Mouse (Mus musculus): ENCODE results near the gene Dhodh. TPM values are rescaled to one million over a fixed set of nuclear protein-coding genes. Genes with fewer than 3 reads are reported as not detected.

Dhodh gene
- polyA plus RNA-seq (2017; shearing (Covaris generic)) = 10 to 100 TPM; 21.3 to 40.7 (median 40.2) TPM

GRCm38 (mm10) chr8:109608271-109609152 is at the start of gene Dhodh:
Dhodh (minus strand) TSS chr8:109608673.
- ATAC-seq = peak; percentile 96

GRCm38 (mm10) chr8:109656860-109657259 is 48.4 kb upstream of the Dhodh start:
- ATAC-seq = no peak

DNA sequence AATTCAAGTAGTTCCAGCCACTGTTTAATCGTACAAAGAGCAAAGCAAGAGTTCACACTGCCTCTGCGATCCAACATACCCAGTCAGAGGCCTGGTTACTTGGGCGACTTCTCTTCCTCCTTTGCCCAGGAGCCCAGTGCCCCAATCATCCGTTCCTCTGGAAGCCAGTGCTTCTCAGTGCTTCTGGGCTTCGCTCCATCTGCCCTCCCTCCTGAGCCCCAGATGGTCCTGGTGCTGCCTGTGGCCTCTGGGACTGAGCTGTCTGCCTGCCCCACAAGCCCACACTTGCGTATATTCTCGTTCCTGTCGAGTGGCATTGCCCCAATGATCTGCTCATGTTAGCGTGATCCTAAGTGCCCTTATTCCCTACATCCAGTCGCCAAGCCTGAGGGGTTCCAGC is 42.3 kb upstream of the Dhodh start:
- no peak for ATAC-seq

GRCm38 (mm10) chr8:109648469-109648868 is 40.0 kb upstream of the Dhodh start:
- no peak for ATAC-seq

DNA sequence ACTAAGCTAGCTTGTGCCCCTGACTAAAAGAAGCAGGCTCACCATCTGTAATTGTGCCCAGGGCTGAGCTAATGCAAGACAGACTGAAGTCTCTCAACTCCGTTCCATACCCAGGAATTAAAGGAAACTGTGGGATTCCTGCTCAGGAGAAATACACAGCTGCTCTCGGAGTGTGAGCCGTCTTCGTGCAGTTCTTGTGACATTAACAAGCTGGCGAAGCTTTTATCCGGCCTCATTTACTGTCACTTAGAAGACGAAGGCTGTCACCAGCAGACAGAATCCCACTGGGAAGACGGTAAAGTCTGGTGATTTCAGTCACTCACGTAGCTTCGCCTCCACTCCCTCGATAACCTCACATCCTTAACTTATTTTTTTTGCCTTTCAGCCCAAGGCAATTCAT is 38.9 kb upstream of the Dhodh start:
- no peak for ATAC-seq

GRCm38 (mm10) chr8:109641236-109641635 is 32.8 kb upstream of the Dhodh start:
- ATAC-seq = no peak

DNA sequence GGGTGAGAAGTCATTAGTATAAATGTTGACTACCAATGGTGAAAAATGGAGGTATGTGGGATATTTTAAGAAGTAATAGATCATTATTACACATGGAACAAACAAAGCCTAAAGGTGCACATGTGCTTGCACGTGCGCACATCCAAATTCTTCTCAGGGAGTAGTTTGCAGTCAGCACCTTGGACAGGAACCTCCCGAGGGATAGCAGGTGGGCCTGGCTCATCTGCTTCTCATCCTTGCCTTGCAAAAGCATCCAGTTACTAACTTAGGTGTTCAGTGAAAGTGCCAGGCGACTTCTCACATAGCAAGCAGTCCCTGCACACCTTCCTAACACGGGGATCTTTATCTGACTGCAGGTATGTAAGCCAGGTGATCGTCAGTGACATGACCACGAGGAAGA is 31.9 kb upstream of the Dhodh start:
- ATAC-seq = no peak

DNA sequence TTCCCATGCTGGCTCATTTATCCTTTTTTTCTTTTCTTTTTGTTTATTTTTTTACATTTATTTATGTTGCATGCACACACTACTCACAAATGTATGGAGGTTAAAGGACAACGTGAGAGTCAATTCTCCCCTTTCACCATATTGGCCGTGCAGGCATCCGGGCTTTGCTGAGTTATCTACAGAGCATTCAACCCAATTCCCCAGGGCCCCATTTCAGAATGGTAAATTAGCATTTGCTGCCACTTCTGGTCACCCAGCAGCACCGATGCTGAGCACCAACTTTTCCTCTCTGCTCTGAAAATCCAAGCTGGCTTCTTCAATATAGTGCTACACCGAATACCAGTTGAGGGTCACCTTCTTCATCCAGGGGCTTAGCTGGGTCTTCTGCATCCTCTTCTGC is 30.4 kb upstream of the Dhodh start:
- ATAC-seq = no peak

- ATAC-seq = no peak
Observed at GRCm38 (mm10) chr8:109635146-109635545, 26.7 kb upstream of the Dhodh start.

DNA sequence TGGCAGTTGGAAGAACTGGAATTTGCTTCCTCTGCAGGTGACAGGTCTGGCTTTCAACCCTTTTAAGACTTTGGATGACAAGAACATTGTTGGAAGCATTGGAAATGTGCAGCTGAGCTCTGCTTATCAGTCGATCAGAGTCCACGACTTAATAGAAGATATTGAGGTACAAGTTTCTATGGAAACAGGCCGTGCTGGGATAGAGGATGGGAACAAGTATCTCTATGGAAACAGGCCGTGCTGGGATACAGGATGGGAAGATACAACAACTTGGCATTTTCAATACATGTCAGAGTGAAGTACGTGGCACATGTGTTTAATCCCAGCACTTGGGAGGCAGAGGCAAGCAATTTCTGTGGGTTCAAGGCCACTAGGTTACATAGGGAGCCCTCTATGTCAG is 24.0 kb upstream of the Dhodh start:
- no peak for ATAC-seq

- ATAC-seq = no peak
Observed at GRCm38 (mm10) chr8:109628638-109629037, 20.2 kb upstream of the Dhodh start.

GRCm38 (mm10) chr8:109615569-109615968 is 7.1 kb upstream of the Dhodh start:
- no peak for ATAC-seq

- ATAC-seq = peak; percentile 75
Observed at GRCm38 (mm10) chr8:109614243-109615210, 6.1 kb upstream of the Dhodh start, which contains the start of gene Pkd1l3. Pkd1l3 (plus strand) TSS chr8:109614517.

GRCm38 (mm10) chr8:109609153-109609502 is 655 bp upstream of the Dhodh start:
- ATAC-seq = no peak

GRCm38 (mm10) chr8:109607650-109608049 is 823 bp downstream of the Dhodh start:
- ATAC-seq = no peak

GRCm38 (mm10) chr8:109606725-109607124 is 1.7 kb downstream of the Dhodh start:
- ATAC-seq = no peak

GRCm38 (mm10) chr8:109595854-109596253 is 12.6 kb downstream of the Dhodh start:
- ATAC-seq = peak; percentile 76

DNA sequence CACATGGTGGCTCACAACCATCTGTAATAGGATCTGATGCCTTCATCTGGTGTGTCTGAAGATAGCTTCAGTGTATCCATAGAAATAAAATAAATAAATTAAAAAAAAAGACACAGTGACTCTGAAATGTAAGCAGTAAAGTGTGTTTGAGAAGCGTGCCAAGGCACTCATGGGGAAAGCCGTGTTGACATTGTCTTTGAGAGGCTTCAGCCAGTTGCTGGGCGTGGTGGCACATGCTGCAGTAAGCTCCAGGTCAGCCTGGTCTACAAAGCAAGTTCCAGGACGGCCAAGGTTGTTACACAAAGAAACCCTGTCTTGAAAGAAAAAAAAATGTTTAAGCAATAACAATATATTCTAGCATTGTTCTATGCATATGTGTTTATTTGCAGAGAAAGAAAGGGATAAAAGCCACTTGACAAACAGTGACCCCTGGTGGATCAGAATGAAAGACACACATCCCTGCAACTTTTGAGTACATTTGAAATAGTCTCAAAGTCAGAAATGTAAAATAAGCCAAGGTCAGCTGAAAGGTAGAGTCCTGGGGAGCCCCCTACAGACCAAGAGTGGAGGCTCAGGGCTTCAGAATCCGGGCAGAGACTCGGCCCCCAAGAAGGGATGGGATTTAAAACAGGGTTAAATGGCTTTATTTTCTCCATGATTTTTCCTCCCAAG is 15.2 kb downstream of the Dhodh start:
- peak; percentile 50 for ATAC-seq

DNA sequence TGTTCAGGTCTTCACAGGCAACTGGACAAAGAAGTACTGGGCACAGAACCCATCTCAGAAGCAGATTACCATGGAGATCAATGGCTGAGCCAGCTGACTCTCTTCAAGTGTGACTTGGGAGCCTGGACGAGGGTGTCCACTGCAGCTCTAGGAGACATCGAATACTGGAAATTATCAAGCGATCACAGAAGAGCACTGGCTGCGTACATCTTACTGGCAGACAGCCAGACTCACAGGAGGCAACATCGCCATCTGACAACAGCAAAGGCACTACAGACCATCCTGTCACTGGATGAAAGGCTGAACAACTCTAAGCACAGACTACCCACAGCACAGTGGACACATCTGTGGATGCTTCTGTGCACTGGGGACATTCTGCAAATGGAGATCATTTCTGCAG is 16.3 kb downstream of the Dhodh start:
- no peak for ATAC-seq

GRCm38 (mm10) chr8:109591367-109591766 is 17.1 kb downstream of the Dhodh start:
- ATAC-seq = no peak

- no peak for ATAC-seq
Observed at GRCm38 (mm10) chr8:109590901-109591300, 17.6 kb downstream of the Dhodh start.

DNA sequence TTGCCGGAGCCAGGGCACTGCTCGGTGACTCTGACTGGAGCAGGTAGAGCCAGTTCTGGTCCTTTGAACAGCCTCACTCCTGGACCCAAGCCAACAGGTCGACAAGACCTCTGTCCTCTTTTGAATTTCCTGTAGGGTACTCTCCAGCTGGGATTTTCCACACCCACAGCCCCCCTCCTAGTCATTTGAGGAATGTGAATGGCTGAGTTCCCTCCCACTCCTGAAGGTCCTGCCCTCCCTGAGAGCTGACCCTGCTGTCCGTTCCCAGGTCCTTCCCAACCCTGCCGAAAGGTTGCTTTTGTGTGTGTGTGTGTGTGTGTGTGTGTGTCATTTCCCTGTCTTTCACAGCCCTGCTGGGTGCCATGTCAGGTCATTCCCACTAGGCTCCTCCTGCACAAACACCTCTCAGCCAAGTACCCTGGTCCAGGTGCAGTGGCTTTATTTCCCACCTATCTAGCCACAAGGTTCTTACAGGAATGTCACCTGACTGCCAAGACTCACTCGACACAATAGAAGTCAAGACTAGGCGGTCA is 21.4 kb downstream of the Dhodh start:
- ATAC-seq = no peak

DNA sequence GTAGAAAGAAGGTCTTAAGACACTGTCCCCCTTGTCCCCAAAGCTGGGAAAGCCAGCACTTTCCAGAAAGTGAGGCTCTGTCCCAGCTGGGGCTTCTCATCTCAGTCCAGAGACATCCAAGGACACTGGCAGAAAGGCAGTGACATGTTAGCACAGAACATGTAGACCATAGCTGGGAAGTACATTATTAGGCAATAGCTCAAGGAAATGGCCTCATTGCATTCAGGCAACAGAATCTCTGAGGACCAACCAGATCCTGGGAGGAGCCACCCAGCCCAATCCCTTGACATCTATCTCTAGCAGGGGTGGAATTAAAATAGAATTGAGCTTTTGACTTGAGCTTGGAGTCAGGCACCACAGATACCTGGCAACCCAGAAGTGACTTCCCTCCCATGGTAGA is 22.8 kb downstream of the Dhodh start:
- ATAC-seq = no peak
